Mouse (Mus musculus) bone marrow, adult 2 months (tissue): ENCODE data around the gene Nav2. TPM values are rescaled to one million over a fixed set of nuclear protein-coding genes. Genes with fewer than 3 reads are reported as not detected.
A peak's percentile ranks its signal among the peaks of the same experiment; 100 is the strongest.

Experiments
- H3K27ac ChIP-seq: fragments of 200-500 bp; 2 replicates; pipeline ENCODE4 v1.5.1; 2012; ENCODE audit warnings: low read depth, mild to moderate bottlenecking, control low read depth, inconsistent platforms, low read length; ENCODE audit not compliant: control insufficient read depth, poor library complexity, insufficient read depth
- H3K4me1 ChIP-seq: fragments of 200-500 bp; 2 replicates; pipeline ENCODE4 v1.6.1; 2011; ENCODE audit warnings: low read length; ENCODE audit not compliant: control insufficient read depth, insufficient read depth
- H3K4me3 ChIP-seq: fragments of 200-500 bp; replicated peaks from 2 replicates; pipeline ENCODE3; 2011; ENCODE audit warnings: mild to moderate bottlenecking, low read depth, low read length, control low read depth; ENCODE audit not compliant: control insufficient read depth
- CTCF ChIP-seq: fragments of 200-500 bp; IDR thresholded peaks from 2 replicates; pipeline ENCODE4 v1.5.1; 2011; ENCODE audit warnings: low read length, control low read depth; ENCODE audit not compliant: control insufficient read depth, insufficient read depth
- POLR2A ChIP-seq: fragments of 200-500 bp; IDR thresholded peaks from 2 replicates; pipeline ENCODE4 v1.6.1; 2011; ENCODE audit warnings: low read depth, mild to moderate bottlenecking, control low read depth, low read length, borderline replicate concordance; ENCODE audit not compliant: control insufficient read depth
- WGBS: fragments of 180-500 bp; shearing (Covaris S2); methylation state at CpG from one replicate; pipeline ENCODE4 v1.1.7; 2018; 5-methylcytosine and 5-hydroxymethylcytosine counted together
- polyA plus RNA-seq: library from polyadenylated mRNA; stranded (reverse); fragments of >200 nt; gene quantifications from 2 replicates; pipeline ENCODE4 v1.2.4, GENCODE M21; 2011; ENCODE audit warnings: low replicate concordance; ENCODE audit not compliant: missing spikeins, insufficient read depth, insufficient read length

Nav2 gene
- polyA plus RNA-seq, 1 experiment = 8.5 TPM

DNA sequence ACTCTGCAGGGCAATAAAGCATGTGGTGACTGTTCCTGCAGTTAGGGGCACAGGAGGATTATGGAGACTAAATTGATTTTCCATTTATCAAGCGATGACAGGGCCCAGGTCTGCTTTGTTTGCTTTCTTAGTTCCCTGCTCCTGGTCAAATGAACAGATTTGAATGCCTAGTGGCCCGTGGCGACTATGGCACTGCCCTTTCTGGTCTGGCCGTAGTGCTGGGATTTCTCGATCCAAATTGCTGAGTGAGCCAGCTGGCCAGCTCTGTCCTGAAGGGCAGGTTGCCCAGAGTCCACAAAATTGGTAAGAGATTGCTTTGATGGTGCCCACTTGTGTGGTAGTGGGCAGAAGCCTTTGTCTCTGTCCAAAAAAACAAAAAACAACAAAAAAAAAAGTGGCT, 21.9 kb downstream of the Nav2 start:
- H3K4me3 ChIP-seq = no peak overlapping the region
- H3K4me1 ChIP-seq = no peaks in the 10 kb centered on the region
- no peak overlapping the region for H3K27ac ChIP-seq
- 83% methylated on average over 5 of the region's 5 CpGs for WGBS
- TF ChIP-seq CTCF (no peak), POLR2A (no peak)

GRCm38 (mm10) chr7:48932138-48932537, 23.6 kb downstream of the Nav2 start:
- TF ChIP-seq POLR2A (no peak), CTCF (no peak)
- Histone ChIP-seq H3K4me3 (no peak overlapping the region), H3K27ac (no peak overlapping the region), H3K4me1 (no peaks in the 10 kb centered on the region)
- WGBS = 76% methylated on average over 2 of the region's 2 CpGs

DNA sequence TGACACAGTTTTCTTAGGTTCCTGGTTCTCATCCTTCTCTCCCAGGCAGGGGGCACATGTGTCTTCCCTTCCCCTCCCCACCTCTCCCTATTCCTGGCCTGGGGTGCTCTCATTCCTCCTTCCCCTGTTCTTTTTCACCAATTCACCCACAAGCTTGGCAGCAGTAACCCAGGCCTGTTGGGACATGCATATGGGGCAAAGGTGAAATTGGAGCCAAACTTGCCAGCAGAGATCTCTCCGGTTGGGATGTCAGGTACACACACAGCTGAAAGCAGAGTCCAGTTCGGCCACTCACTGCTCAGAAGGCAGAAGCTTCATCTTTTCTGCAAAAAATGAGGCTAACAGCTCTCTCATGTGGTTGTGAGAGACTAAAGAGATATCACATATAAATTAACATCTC, 26.3 kb downstream of the Nav2 start:
- 85% methylated on average over 2 of the region's 2 CpGs for WGBS
- Histone ChIP-seq H3K4me1 (peaks cover 2% of the 10 kb centered on the region; the same call in 1 of the 2 replicates), H3K4me3 (no peak overlapping the region), H3K27ac (no peak overlapping the region)
- no peak for TF ChIP-seq POLR2A
- TF ChIP-seq CTCF = no peak

- Histone ChIP-seq H3K4me1 (peaks cover 2% of the 10 kb centered on the region; the same call in 1 of the 2 replicates), H3K27ac (no peak overlapping the region), H3K4me3 (peak overlapping the region; percentile 46)
- 3% methylated on average over 11 of the region's 11 CpGs for WGBS
- TF ChIP-seq POLR2A (no peak), CTCF (no peak)
Observed at GRCm38 (mm10) chr7:48937562-48937961, 29.0 kb downstream of the Nav2 start.

GRCm38 (mm10) chr7:48938190-48938589, 29.7 kb downstream of the Nav2 start:
- Histone ChIP-seq H3K4me3 (no peak overlapping the region), H3K27ac (no peak overlapping the region), H3K4me1 (peaks cover 2% of the 10 kb centered on the region; the same call in 1 of the 2 replicates)
- 1% methylated on average over 4 of the region's 4 CpGs for WGBS
- TF ChIP-seq CTCF = peak; percentile 37
- TF ChIP-seq POLR2A = no peak

GRCm38 (mm10) chr7:48948381-48949108, 40.0 kb downstream of the Nav2 start:
- Histone ChIP-seq H3K27ac (no peak overlapping the region), H3K4me3 (no peak overlapping the region), H3K4me1 (no peaks in the 10 kb centered on the region; the same call in 1 of the 2 replicates)
- WGBS = 57% methylated on average over 4 of the region's 4 CpGs
- TF ChIP-seq CTCF = no peak
- no peak for TF ChIP-seq POLR2A

- WGBS = 82% methylated on average over 5 of the region's 5 CpGs
- Histone ChIP-seq H3K27ac (no peak overlapping the region), H3K4me1 (no peaks in the 10 kb centered on the region; the same call in 1 of the 2 replicates), H3K4me3 (no peak overlapping the region)
- no peak for TF ChIP-seq POLR2A
- no peak for TF ChIP-seq CTCF
Observed at GRCm38 (mm10) chr7:48954501-48954900, 46.0 kb downstream of the Nav2 start.

- 6% methylated on average over 32 of the region's 32 CpGs for WGBS
- H3K4me1 ChIP-seq = no peaks in the 10 kb centered on the region
- no peak overlapping the region for H3K4me3 ChIP-seq
- H3K27ac ChIP-seq = no peak overlapping the region
- TF ChIP-seq POLR2A (no peak), CTCF (no peak)
Observed at GRCm38 (mm10) chr7:48958528-48959315, 50.2 kb downstream of the Nav2 start.

DNA sequence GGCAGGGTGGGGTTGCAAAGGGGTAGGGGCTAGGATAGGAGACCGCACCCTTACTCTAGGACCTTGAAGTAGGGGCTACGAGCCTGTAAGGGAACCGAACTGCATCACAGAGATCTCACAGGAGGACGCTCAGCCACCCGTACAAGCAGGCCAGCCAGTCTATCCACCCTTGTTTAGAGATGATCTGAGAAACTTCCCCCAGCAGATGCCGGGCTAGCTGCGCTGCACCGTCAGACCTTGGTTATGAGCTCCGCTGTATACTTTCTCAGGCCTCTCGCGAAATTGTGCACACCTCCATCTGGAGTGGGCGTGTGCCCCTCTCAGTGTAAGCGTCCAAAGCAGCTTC, 50.8 kb downstream of the Nav2 start:
- Histone ChIP-seq H3K27ac (no peak overlapping the region), H3K4me1 (no peaks in the 10 kb centered on the region), H3K4me3 (no peak overlapping the region)
- TF ChIP-seq POLR2A = no peak
- TF ChIP-seq CTCF = no peak
- WGBS = 28% methylated on average over 13 of the region's 13 CpGs
